Mouse (Mus musculus) lung, postnatal 14 days (tissue): ENCODE measurements around the gene Lgals1.

ENCODE experiments used
- DNase-seq: peaks from one replicate; pipeline ENCODE4 v3.0.0; 2021

The Lgals1 gene

DNA sequence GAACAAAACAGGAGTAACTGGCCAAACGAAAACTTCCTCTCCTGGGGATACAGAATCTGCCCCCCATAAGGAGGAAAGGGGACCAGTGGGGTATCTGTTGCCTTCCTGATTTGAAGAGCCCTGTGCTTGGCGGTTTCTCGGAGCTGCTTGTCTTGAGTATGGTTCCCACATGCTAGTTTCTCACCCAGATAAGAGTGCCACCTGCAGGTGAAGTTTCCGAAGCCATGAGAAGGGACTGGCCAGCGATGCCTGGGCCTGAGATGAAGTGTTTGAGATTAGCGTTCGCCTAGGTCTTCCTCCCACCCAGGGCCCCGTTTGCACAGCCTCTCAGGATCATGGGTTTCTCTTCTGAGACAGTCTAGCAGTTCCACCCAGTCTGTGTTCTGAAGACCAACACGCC is 14.5 kb upstream of the Lgals1 start:
- peak; percentile 59 for DNase-seq

DNA sequence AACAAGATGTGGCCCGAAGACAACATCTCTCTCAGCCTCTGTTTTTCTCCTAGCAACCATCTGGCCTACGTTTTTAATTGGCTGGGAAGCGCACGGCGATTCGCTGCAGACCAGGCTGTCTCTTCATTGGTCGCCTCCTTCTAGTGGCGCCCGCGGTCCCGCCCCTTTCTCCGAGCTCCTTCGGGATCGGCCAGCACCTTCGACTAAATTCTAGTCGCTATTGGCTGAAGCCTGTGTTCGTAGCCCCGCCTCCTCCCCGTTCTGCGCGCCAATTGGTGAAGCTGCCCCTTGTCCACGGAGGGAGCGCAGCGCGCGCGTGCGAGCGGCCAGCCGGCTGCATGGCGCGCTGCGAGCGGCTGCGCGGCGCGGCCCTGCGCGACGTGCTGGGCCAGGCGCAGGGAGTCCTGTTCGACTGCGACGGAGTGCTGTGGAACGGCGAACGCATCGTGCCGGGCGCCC is 12.9 kb upstream of the Lgals1 start, which contains the start of gene Pdxp:
Gene Pdxp, plus strand, starts transcription at position 288 of the 459 bp plus-strand sequence.
- DNase-seq: peak; percentile 93

- DNase-seq: no peak
Observed at GRCm38 (mm10) chr15:78914091-78914822, 12.3 kb upstream of the Lgals1 start.

DNA sequence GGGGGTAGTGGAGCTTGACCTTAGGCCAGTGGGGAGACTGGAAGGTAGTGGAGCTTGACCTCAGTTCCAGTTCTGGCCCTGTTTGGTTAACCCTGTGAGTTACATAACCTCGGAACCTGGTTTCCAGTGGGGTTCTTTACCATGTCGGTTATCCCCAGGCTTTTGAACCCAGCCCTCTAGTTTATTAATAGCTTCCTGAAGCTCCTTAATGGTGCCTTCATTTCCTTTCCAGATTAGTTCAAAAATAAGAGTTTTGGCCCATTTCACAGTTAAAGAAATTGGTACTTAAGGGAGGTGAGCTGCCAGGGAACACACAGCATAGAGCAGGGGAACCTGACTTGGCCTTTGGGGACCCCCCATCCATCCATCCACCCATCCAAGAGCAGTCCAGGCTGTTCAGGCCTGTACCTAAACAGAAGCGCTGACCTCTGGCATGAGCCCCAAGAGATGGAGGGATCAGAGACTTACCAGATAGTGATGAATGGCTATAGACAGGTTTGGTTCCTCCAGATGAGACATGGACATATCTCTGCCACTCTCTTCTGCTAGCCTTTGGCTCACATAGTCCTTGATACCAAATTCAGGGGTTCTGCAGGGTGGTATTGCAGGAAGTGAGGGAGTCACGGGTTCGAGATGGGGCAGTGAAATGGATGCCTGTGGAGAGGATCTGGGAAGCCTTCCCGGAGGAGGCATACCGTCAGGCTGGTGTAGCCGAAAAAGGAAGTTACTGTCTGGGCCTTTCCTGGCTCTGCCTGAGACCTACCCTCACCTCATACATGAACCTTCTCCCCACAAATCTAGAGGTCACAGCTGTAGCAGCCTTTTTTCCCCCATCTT is 11.5 kb upstream of the Lgals1 start:
- DNase-seq: no peak

DNA sequence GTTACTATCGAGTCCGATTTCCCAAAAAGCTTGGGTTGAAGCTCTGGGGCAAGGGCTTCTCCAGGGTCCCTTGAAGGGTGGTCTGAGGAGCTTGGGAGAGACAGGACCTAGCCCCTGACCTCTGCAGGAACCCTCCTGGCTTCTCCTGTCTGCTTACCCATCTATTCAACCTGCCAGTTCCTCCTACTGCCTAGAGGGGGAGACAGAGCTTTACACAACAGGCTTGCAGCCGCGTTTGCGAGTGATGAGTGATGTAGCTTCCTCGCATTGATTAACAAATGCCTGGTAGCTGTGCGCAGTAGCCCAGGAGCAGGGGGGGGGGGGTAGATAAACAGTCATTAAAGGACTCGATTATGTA is 10.9 kb upstream of the Lgals1 start:
- peak; percentile 68 for DNase-seq

- DNase-seq: no peak
Observed at GRCm38 (mm10) chr15:78916052-78916826, 10.3 kb upstream of the Lgals1 start.

GRCm38 (mm10) chr15:78918126-78918525 is 8.4 kb upstream of the Lgals1 start:
- DNase-seq: no peak

DNA sequence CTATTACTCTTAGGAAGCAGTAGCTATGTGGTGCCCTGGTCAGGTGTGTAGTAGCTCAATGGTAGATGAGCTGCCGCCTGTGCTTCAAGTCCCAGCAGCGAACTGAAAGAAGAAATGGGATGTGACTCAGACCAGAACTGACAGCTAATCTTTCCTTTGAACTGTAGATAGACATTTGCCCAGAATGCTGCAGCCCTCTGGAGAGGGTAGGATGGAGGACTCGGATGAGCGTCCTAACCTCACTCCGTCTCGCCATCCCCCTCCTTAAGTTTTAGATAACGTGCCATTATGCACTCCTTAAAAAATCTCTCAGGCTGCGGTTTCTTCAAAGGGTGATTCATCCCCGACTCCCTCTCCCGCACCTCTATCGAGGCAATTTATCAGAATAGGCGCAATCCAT is 6.6 kb upstream of the Lgals1 start:
- DNase-seq: no peak

GRCm38 (mm10) chr15:78922700-78923099 is 3.8 kb upstream of the Lgals1 start:
- DNase-seq: no peak

GRCm38 (mm10) chr15:78923585-78923984 is 2.9 kb upstream of the Lgals1 start:
- DNase-seq: no peak

DNA sequence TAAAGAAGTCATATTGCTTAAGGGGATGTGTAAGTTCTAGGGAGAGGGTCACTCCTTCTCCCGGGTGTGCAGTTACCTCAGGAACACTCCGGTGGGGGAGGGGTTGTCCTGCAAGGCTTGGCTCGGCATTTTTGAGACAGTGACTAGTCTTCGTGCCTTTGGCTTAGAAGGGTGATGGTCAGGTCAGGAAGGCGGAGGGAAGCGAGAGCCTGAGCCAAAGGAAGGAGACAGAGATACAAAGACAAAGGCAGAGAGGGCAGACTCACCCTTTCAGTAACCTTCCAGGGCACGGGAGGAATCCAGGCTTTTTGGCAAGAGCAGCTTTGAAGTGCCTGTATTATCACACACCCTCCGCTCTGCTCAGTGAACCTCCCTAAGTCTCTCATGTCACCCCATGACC is 1.4 kb upstream of the Lgals1 start:
- no peak for DNase-seq

- peak; percentile 28 for DNase-seq
Observed at GRCm38 (mm10) chr15:78927021-78927787, 679 bp downstream of the Lgals1 start.

DNA sequence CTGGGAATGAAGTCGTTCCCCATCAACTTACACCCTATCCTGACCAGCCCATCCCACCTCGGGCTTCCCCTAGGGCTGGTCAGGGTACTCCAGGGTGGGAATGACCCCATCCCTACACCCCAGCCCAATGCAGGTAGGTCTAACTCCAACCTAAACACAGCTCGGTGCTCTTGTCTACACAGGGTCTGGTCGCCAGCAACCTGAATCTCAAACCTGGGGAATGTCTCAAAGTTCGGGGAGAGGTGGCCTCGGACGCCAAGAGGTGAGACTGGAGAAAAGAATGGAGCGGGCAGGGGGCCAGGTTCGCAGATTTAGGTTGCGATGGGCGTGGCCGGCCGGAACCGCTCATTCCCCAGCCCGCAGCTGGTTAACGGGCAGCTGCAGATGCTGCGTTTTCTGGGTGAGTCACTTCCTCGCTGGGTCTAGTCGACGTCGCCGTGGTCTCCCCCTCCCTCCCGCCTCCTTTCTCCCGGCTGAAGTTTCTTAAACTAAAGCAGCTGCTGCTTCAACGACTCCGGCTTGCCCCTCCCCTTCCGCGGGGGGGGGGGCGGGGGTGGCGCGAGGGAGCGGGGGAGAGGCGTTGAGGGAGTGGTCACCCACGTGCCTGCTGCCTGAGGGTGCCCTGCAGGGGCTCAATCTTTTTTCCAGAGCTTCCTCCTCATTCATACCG is 1.4 kb downstream of the Lgals1 start:
- DNase-seq: peak; percentile 76

DNA sequence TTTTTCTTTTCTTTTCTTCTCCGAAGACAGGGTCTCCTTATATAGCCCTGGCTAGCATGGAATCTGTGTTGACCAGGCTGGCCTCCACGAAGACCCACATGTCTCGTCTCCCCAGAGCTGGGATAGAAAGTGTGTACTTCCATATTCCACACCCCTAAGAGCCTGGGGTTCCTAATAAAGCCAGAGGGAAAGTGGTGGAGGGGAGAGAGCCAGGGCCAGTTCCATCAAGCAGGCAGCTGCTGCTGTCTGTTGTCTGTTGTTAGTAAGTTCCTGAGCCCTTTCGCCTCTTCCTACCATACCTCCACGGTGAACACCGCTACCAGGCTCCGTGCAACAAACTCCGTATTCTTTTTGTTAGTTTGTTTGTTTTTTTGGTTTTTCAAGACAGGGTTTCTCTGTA is 2.0 kb downstream of the Lgals1 start:
- no peak for DNase-seq

DNA sequence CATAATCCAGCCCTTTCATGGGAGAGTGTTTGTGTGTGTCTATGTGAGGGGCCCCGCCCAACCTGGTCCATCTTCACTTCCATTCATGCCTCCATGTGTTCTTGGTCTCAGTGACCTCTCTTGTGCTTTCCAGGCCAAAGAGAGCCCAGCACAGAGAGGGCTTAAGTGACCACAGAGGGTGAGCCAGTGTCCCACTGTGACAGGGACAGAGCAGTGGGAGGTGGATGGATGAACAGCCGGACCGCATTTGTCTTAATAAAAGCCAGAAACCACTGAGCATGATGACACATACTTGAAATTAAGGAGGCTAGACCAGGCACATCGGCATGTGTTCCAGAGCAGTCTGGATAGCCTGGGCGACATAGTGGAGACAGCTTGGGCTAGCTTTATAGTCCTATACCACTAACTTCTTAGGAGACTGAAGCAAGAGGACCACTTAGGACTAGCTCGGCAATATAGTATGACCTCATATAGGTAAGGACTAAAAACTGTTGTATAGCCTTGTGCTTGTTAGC is 3.7 kb downstream of the Lgals1 start:
- DNase-seq: no peak

- DNase-seq: no peak
Observed at GRCm38 (mm10) chr15:78930801-78931426, 4.4 kb downstream of the Lgals1 start.

- DNase-seq: peak; percentile 70
Observed at GRCm38 (mm10) chr15:78931577-78931976, 5.1 kb downstream of the Lgals1 start.

DNA sequence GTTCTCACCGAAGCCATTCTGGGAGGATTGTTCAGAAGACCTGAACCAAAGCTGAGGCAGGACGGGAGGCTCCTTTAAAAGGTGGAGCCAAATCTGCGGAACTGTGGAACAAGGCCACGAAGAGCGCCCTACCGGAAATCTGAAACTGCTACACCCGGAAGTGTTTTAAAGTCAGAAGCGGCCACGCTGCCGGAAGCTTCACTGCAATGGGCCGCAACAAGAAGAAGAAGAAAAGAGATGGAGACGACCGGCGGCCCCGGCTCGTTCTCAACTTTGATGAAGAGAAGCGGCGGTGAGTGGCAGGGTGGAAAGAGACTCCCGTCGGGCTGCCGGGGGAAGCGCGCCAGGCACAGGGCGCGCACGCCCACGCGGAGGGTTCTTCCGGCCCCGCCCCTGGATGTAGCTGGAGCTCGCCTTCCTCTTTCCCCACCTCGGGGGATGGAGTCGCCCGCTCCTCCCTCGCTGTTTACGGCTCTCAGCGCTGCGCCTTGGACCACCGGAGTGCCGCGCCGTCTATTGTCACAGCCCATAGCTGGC is 8.3 kb downstream of the Lgals1 start, which contains the start of gene Nol12:
Gene Nol12, plus strand, starts transcription at position 150 of the 537 bp plus-strand sequence.
- DNase-seq: peak; percentile 83

GRCm38 (mm10) chr15:78936403-78936802 is 9.9 kb downstream of the Lgals1 start:
- DNase-seq: no peak

DNA sequence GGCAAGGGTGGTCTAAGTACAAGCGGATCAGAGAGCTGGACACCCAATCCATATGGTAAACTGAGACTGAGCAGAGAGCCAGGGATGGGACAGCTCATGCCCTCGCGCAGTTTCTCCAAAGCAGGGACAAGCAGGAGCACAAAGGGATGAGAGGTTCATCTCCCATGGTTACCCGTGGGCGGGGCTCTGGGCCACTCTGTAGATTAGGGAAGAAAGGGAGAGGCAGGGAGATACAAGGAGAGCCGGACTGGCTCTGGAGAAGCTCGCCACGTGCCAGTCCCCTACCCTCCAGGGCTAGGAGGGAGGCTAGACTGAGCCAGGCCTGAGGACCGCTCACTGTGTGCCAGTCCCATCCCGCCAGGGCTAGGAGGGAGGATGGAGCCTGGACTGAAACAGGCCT is 10.8 kb downstream of the Lgals1 start:
- no peak for DNase-seq

- no peak for DNase-seq
Observed at GRCm38 (mm10) chr15:78937963-78938362, 11.4 kb downstream of the Lgals1 start.
